Mouse (Mus musculus) kidney, adult 11 months (tissue): Measurements from ENCODE around the gene Fam171a2.
A peak's percentile ranks its signal among the peaks of the same experiment; 100 is the strongest.

Experiments used
- DNase-seq: peaks from one replicate; pipeline ENCODE4 v3.0.0; 2022

Fam171a2 gene

DNA sequence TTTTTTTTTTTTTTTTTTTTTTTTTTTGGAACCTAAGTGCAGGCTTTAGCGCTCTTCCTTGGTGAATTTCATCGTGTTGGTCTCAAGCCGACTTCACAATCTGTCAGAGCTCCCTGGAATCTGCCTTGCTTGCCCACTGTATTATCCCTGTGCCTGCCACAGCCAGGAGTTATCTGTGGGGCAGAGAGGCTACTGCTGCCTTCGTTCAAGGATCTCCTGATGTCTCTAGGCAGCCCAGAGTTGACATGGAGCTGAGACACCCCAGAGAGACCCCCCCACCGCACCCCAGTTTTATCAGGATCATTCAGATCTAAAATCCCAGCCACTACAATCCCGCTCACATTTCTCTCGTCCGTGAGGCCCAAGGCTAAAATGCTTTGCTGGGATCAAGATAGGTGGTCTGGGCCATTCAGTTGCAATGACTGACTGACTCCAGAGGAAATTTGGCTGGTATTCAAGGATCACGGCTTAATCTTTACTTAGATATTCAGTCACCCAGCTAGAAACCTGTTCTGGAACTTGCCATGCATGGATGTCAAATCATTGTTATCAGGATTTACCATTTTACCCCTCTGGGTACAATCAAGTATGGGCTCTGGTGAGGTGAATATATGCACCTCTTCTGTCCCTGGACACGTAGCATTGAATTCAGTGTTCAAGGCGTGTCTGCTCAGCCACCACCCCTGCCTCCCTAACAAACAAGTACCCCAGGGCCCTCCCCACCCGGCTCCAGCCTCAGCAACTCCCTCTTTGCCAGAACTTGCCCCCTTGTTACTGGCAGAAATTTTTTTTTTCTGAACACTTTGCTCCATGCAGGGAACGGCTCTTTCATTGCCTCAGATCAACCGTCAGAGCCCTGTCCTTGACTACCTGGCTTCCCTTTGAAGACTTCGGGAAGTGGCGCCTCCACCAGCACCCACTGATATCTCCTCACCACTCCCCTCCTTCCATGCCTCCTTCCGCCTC is 1.8 kb upstream of the Fam171a2 start:
- DNase-seq: no peak

DNA sequence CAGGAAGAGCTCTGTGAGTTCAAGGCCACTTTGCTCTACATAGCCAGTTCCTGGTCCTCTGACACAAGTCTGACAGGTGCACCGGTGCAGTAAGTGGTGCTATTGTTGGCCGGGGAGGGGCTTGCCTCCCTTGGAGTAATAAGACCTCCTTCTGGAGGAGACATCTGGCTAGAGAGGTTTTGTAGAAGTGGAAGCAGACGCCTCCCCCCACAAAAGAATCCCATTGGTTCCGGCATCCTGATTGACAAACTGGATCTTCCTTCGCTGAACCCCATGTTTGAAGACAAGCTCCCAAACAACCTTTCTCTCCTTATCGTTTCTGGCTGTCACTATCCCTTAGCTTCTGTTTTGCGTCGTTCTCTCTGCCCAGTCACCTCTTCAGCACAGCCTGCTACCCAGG is 845 bp upstream of the Fam171a2 start:
- DNase-seq: no peak

DNA sequence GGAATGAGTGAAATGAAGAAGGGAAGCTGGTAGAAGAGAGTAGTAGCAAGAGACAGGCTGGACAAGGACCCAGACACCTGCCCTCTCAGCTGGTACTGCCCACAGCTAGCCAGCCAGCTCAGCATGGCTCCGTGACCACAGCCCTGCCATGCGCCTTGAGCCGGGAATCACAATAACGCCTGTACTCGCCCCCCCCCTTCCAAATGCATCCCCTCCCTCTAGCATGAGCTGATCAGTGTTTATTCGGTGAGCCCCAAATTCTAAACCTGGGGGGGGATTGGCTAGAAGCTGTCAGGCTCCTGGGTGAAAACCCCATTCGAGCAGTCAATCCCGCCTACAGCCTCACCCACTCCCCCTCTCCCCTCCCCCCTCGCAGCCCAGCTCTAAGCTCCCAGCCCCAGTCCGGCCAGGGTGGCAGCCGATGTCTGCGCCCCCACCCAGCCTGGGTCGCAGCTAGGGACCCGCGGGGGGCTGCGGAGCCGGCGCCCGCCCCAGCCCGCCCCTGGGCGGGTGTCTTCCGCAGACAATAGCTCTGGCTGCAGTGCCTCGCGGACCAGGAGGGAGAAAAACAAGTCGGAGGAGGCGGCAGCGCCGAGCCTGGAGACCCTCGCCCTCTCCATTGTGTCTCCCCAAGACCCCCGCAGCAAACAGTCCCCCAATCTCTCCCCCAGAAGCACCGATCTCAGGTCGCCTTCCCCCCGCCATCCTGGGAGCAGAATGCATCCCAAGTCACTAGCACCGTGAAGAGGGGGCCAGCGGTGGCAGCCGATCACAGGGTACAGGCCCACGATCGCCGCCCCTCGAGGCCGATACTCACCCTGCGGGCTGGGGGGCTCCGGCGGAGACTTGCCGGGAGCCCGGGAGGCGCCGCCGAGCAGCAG is 661 bp downstream of the Fam171a2 start:
- no peak for DNase-seq

DNA sequence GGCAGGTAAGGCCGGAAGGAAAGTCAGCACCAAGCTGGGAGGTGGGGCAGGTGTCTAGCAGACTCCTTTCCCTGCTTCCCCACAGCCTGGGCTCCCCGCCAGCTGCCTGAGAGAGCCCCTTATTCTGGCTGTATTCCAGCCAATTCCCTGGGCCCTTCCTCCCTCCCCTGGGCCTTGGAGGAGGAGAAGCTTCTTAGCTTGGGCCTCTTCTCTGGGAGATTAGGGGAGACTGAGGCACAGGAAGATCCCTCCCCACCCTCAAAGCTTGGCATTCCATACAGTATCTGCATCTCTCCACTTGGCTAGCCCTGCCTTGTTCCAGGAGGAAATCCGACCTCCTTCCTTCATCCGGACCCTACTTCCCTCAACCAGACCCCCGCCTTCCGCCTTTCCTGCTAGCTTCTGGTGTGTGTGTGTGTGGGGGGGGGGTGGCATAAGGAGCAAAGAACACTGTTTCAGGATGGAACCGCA is 1.6 kb downstream of the Fam171a2 start:
- DNase-seq: no peak

DNA sequence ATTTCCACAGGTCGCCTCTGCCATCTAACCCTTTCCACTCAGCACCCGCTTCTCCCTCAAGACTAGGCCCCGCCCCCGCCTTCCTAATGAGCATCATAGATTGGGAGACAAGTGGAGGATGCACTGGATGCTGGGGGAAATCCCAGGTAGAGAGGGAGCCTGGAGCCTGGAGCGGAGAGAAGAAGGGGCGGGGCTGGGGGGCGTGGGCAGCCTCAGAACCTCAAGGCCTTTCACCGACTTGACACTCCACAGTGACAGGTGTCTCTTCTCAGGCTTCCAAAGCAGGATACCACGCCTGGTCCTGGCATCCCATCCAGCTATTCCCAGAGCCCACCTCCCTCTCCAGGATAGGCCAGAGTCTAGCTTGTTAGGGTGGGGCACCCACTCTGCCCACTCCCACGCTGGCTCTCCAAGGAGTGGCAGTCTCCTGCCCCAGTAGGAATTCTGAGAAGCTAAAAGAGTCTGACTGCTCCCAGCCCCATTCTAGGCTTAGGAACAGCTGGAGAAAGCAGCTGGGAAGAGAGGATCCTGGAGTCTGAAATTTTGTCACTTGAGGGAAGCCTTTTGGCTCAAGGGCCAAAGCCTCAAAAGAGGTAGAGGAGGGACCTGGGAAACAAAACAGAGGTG is 2.1 kb downstream of the Fam171a2 start:
- DNase-seq: no peak

DNA sequence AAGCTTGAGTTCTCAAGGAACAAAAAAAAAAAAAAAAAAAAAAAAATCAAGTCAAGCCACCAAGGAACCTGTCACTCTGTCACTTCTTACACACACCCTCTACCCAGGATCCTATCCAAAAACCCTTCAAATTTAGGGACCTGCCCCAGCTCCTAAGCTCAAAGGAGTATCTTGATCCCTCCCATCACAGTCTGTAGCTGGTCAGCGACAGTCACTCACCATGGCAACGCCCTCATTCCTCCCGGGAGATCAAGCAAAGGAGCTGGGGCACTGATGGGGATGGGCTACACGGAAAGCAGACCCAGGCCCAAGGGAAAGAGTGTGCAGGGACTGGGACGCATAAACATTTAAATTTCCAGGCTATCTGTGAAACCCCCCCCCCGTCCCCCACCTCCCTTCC is 2.7 kb downstream of the Fam171a2 start:
- DNase-seq: no peak

DNA sequence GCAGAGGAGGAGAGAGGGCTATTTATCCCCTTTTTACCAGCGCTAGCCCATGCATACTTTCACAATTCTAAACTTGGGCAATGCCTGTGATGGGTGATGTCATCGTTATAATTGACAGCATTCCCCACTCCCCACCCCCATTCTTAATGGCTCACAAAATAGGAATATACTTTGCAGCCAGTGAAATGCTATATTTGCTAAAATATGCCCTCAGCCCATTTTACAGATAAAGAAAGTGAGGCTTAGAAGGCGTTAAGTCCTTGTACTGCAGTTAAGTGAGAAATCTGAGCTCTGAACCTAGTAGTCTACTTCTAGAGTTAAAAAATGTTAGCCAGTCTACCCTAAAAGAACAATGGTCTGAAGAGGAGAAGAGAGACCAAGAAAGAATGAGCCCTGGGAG is 3.2 kb downstream of the Fam171a2 start:
- no peak for DNase-seq

DNA sequence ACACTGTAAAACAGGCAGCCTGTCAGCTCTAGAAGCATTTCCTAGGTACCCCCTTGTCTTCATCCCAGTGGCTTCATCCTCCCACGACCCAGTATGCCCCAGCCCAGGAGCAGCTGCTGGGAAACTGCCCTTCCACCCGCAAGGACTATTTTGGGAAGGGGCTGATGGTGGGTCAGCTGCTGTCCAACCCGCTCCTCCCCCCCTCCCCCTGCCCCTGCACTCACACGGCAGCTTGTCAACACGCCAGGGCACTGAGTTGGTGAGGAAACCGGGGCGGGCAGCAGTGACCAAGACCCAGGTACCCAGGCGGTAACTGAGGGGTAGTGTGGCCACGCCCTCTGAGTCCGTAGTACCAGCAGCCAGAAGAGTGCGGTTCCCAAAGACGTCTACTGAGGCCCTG is 3.7 kb downstream of the Fam171a2 start:
- DNase-seq: no peak

DNA sequence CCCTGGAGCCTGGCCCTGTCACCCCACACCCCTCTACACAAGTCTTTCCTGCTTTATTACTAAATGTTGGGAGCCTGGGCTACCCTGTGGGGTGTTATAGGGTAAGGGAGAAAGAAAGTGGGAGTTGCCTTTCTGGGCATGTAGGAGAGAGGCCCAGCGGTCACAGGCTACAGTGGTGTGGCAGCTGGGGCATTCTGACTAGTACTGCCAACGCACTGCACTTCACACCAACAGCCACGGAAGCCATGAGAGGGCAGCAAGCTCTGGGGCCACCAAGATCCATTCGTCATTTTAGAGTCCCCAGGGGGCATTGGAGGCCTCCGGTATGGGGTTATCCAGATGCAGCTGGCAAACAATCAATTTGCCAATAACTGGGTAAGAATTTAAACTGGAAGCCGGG is 5.4 kb downstream of the Fam171a2 start:
- no peak for DNase-seq

DNA sequence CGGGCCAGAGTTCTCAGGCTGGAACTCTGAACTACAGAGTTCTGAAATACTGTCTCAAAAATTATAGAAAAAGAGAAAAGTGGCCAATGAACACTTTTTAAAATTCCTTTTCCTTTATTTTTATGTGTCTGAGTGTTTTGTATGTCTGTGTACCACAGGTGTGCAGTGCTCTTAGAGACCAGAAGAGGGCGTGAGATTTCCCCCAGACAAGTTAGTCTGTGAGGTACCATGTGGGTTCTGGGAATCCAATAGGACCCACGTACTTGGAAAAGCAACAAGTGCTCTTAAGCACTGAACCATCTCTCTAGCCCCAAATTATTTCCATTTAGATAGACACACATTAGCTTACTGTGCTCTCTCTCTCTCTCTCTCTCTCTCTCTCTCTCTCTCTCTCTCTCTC is 6.0 kb downstream of the Fam171a2 start:
- DNase-seq: no peak

DNA sequence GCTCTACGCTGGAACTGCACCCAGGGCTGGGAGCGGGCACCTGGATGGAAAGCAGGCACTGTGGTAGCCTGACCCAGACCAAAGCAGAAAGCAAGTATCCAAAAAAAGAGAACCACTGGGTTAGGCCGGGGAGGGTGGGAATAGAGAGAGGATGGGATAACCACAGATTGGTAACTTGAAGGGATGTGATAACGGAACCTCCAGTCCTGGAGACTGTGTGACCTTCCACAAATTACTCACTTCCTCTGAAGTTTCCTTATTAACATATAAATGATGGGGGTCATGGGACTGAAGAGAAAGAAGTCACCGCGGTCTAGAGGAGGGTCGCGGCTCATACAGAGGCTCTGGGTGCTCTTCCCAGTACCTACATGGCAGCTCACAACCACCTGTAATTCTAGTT is 7.2 kb downstream of the Fam171a2 start:
- no peak for DNase-seq

DNA sequence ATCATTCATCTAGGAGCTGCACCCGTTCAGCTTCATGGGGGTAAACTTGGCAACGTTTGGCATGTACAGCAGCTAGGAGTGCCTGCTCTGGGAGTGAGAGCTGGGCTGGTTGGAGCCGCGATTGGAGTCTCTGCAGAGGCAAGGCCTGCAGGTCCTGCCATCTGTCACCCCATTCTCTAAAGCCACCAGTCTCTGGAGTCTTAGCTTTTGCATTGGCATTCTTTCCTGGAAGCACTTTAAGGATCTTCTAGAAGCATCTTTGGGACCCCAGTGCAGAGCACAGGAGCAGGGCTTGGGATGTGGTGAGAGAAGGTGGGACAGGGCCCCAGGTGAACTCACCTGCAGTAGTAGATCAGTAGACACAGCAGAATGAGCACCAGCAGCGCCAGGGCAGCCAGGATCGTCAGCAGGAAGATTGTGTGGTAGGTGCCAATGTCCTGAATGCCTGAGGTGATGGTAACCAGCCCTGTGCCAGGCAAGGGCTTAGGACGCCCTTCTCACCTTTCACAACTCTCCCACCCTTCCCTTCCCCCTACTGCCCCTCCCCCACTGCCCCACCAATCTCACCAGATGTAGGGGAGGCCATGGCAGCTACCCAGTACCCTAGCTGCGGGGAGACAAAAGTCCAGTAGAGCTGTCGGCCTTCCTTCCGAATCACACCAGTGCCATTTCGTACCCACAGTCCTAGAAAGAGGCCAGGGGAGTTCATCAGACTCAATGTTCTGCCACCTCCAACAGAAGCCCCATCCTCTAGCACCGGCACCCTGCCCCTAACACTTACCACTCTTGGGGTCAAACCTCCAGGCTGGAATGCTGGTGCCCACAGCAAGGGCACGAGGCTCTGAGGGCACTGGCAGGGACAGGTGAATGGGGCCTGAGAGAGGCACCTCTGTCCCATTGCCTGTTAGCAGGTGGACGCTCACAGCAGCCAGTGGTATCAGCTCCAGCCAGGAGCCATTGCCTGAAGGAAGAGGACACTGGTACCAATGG is 8.1 kb downstream of the Fam171a2 start:
- DNase-seq: no peak

DNA sequence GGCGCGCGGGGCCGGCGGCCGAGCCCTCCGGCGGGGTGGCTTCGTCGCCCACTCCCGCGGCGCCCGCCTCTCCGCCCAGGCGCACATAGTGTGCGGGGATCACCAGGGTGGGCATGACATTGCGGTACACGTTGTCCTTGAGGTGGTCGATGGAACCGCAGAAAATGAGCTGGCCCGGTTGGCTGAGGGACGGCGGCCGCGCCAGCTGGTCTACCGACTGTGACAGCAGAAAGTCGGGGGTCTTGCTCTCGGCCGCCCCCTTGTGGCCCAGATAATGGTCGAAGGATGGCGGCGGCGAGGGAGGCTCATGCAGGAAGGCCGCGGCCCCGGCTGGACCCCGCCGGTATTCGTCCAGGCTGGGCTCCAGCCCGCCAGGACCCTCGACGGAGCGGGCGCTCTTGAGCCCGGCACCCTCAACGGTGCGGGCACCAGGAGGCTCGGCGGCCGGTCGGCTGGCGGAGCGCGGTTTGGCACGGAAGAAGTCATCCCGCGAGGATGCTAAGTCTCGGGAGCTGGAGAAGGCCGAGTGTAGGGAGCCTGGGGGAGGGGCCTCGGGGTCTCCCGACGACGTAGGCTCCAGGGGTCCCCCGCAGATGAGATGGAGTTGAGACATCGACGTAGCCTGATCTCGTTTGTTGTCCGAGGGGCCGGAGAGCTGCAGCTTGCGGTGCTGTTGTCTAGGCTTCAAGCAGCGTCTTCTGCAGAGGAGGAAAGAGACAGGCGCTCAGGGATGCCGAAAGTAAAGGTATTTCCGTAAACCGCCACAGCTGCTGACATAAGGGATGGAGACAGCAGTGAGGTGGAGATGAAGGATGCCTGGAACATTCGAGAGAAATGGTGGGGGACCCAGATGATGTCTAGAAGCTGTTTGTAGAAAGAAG is 9.0 kb downstream of the Fam171a2 start:
- no peak for DNase-seq

DNA sequence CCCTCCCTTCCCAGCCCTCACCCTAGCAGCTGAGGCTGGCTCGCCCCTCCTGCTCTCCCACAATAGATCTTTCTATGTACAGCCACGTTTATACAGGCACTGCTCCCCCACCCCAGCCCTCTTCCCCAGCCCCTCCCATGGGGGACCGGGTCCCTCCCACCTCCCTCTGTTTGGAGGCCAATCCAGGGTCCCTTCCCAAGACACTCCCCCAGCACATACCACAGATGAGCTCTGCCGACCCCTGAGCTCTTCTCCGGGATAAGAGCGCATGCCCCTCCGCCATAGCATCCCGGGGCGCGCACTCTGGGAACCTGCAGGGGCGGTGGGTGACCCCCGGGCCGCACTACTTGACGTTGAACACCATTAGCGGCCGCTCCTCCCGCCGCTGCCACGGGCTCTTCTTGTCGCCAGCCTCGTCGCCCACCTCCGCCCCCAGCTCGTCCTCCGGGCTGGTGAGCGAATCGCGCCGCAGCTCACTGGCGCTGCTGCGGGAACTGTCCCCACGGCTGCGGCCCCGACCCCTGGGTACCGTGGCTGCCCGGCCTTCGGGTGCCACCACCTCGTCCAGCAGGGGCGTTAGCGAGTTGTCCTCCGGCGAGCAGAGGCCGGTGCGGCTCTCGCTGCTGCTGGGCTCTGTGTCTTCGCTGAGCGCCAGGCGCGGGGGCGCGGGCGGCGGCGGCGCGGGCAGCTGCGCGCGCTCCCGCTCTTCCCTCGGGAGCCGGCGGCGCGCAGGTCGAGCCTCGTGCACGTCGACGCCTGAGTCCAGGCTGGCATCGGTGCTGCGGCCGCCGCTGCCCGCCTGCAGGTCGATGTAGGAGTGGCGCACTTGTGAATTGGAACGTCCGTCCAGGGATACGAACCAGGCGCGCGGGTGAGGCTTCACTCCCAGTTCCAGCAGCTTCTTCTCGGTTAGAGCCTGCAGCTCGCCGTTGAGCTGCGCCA is 10.1 kb downstream of the Fam171a2 start:
- DNase-seq: peak; percentile 56

DNA sequence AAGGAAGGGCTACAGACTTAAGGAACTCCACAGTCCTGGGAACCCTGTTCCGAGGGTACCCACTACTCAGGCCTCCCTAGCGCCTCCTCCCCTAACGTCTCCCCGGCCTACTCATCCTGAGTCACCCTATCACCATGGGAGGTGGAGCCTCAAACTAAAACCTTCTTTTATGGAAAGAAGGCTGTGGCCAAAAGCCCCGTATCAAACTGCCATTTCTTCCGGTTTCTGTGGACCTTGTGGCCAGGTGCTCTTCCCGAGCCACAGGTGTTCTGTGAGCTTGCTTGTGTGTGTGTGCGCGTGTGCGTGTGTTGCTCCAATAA is 11.1 kb downstream of the Fam171a2 start:
- DNase-seq: no peak

DNA sequence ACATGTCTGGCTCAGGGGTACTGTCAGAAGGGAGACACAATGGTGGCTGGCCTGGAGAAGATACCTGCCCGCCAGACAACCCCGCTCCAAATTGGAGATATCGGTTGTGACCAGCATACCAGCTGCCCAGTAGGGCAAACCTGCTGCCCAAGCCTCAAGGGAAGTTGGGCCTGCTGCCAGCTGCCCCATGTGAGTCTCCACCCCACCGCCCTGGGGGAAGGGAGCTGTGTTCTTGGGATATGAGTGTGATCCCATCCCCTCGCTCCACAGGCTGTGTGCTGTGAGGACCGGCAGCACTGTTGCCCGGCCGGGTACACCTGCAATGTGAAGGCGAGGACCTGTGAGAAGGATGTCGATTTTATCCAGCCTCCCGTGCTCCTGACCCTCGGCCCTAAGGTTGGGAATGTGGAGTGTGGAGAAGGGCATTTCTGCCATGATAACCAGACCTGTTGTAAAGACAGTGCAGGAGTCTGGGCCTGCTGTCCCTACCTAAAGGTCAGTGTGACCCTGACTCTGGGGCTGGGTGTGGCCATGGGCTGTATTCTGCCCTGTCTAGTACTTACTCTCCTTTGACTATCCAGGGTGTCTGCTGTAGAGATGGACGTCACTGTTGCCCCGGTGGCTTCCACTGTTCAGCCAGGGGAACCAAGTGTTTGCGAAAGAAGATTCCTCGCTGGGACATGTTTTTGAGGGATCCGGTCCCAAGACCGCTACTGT is 11.6 kb downstream of the Fam171a2 start:
- DNase-seq: peak; percentile 61

DNA sequence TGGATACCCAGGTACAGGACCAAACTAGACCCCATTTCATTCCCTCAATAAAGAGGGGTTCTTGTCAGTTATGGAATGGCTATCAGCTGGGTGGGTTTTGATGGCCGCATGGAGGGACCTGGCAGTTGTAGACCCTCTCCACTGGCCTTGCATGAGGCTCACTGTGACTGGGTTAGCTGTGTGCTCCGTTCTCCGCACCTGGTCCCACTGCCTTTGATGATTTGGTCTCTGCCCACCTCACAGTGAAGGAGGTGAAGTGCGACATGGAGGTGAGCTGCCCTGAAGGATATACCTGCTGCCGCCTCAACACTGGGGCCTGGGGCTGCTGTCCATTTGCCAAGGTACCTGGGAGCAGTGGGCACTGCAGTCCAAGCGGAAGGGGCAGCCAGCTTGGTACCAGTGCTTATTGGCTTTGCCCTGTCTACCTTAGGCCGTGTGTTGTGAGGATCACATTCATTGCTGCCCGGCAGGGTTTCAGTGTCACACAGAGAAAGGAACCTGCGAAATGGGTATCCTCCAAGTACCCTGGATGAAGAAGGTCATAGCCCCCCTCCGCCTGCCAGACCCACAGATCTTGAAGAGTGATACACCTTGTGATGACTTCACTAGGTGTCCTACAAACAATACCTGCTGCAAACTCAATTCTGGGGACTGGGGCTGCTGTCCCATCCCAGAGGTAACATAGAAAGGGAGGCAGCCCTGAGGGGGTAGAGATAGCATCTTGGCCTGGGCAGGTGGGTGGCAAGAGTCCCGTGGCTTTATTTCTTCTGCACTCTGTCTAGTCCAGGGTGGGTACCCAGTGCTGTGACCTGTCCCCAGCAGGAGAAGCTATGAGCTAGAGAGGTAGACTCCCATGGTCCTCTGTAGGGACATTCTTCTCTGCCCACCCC is 12.4 kb downstream of the Fam171a2 start:
- no peak for DNase-seq

DNA sequence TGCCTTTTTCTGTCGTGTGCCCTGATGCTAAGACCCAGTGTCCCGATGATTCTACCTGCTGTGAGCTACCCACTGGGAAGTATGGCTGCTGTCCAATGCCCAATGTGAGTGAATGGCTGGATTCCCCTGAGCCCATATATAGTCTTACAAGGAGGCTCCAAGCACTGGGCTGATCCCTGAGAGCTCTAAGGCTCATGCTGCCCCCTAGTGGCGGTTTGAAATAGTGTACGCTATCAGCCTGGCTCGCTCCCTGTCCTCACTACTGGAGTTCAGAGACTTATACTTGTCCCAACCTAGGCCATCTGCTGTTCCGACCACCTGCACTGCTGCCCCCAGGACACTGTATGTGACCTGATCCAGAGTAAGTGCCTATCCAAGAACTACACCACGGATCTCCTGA is 13.1 kb downstream of the Fam171a2 start:
- DNase-seq: peak; percentile 81
